Mouse (Mus musculus) liver, adult 2 months (tissue): Measurements from ENCODE around the gene Prss16.

Source experiments
- CTCF ChIP-seq: fragments of 200-500 bp; IDR thresholded peaks from 2 replicates; pipeline ENCODE4 v1.5.1; 2011; ENCODE audit warnings: low read depth, low read length, control low read depth
- POLR2A ChIP-seq: fragments of 200-500 bp; IDR thresholded peaks from 2 replicates; pipeline ENCODE4 v1.6.1; 2011; ENCODE audit warnings: low read length, control low read depth; ENCODE audit not compliant: insufficient read depth; ENCODE audit errors: extremely low read depth

GRCm38 (mm10) chr13:22029928-22030327 is 20.4 kb upstream of the Prss16 start:
- TF ChIP-seq POLR2A (no peak), CTCF (no peak)
